Mouse (Mus musculus) forelimb bud, embryonic 11.5 days (tissue): Measurements from ENCODE around the gene Mybph.

Experiments
- DNase-seq: peaks from one replicate; pipeline ENCODE4 v3.0.0-alpha.2; 2012; ENCODE audit warnings: low read depth, low spot score

The Mybph gene

DNA sequence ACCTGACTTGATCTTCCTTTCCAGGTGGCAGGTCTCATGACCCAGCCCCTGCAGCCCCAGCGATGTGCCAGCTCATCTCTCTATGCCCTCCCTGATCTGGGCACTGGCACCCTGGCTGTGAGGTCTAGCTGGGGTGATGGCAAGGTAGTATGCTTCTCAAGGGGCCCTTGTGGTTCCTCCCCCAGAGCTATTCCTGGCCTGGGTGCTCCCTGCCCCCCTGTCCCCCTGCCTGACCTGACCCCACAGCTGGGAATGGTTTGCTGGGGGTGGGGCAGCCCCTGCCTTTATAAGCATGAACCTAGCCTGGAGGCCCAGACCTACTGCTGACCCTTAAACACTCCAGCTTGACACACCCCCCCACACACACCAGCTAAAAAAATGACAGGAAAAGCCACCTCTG, at the start of gene Mybph:
Gene Mybph, plus strand, starts transcription at position 323 of the 400 bp plus-strand sequence.
- DNase-seq: no peak

DNA sequence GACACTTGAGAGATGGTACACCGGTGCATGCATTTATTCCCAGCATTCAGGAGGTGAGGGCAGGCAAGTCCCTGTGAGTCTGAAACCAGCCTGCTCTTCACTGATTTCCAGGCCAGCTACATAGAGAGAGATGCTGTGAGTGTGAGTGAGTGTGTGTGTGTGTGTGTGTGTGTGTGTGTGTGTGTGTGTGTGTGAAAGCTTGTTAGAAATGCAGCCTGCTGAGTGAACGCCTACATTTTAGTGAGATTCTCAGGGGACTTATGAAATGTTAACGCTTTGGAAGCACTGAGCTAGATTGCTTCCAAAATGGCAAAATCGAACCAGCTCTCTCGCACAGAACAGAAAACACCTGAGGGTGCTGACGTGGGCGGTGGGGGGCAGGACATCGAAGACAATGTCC, 47.2 kb upstream of the Mybph start:
- no peak for DNase-seq

DNA sequence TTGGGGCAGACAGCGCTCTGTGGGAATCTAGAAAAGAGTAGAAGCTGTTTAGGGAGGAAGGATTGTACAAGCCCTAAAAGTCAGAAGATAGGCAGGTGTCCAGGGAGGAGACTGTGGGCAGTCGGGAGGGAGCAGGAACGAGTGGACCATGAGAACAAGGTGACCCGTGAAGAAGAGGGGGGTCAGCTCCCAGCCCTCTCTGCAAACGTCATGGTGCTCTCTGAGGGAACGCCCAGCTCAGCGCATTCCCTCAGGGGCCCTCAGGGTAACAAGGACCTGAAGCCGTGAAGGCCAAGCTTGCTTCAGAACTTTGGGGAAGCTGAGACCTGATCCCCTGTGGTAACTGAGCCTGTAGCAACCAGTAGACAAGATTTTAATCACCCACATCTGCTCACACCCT, 43.2 kb upstream of the Mybph start:
- no peak for DNase-seq

DNA sequence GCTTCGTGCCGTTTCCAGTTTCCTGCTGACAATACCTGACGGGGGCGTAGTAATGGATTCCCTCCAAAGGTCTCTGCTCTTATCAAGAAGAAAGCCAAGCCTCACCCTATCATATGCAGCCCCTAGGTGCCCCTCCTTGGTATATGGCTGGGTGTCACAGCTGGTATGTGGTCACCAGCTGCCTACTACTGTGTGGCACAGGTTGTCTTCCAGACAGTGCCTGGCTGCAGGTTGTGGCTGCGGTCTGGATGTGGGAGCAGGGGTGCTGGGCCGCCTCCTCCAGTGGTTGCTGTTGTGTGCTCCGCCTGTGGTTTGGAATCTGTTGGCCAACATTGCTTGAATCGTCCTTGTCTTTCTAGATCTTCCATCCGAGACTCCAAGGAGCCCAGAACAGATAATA, 42.5 kb upstream of the Mybph start:
- DNase-seq: no peak

GRCm38 (mm10) chr1:134151655-134152412, 41.4 kb upstream of the Mybph start:
- peak; percentile 93 for DNase-seq

DNA sequence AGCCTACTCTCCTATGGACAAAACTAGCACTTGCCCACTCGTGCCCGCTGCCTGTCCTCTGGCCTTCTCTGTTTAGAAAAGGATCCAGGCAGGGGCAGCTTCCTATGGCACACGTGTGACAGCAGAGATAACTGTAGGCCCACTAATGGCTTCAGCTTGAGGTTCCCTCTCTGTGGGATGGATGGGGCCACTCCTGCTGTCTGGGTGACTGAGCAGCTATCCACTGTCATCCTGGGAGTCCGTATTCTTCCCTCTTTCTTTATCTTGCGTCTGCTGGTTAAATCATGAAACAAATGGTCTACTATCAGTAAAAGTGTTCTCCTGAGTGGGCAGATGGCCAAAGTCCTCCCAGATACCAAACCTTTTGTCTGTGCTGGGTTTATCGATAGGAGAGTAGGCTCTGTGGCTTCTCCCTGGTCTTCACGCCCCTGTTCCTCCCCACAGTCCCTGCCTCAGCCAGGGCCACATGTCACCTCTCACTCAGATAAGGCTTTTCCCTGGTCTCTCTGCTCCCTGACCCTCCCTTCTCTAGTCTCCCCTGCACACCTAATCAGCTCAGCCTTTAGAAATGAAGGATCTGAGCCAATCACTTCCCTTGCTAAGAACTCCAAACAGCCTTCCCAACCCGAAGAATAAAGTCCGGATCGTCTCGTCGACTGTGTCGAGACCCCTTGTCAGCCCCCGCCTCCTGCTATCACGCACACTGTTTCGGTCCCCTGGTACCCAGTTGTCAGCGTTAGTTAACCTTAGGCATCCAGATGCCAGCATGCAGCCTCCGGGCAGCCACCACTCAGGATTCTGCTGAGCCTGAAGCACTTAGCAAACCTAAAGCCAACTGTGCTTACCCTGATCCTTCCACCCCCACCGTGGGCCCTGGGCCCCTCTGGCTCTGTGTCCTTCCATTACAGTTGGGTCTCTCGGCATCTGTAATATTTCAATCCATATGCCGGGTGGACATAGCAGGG, 40.3 kb upstream of the Mybph start:
- DNase-seq: no peak

DNA sequence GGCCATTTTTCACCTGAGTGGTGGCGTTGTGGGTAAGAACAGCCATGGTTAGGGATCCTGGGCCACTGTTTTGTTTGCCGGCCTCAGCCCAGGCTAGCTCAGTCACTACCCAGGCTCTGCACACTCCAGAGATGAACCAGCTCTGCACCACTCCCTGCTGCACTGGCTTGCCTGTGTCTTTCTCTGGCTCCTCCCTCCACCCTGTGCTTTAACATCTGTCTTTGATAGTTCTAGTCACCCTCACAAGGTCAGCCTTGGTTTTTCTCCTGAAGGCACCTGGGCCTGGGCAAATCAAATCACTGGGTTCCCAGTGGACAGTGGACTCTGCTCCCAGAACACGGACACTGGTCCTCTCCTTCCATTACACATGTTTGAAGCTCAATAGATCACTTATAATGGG, 39.1 kb upstream of the Mybph start:
- no peak for DNase-seq

- DNase-seq: no peak
Observed at GRCm38 (mm10) chr1:134154655-134155054, 38.6 kb upstream of the Mybph start.

GRCm38 (mm10) chr1:134160404-134160803, 32.8 kb upstream of the Mybph start:
- no peak for DNase-seq

GRCm38 (mm10) chr1:134161399-134161798, 31.8 kb upstream of the Mybph start:
- no peak for DNase-seq

- no peak for DNase-seq
Observed at GRCm38 (mm10) chr1:134162510-134163225, 30.6 kb upstream of the Mybph start.

GRCm38 (mm10) chr1:134163476-134163875, 29.8 kb upstream of the Mybph start:
- DNase-seq: no peak

DNA sequence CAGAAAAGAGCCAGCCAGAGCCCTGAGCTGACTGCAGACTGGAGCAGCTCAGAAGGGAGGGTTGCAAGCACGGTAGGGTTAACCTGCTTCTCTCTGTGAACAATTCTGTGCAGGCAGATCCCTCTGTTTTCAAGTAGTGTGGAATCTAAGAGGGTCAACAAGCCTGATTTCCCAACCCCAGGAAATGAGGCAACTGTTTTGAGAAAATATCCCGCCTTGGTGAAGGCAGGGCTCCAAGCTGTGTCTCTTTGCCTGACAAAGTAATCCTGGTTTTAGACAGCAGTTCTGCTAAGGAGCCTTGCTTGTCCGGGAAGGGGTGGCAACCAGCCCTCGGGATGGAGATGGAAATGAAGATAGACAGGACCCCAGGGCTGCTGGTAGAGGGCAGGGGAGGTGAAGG, 28.8 kb upstream of the Mybph start:
- DNase-seq: no peak

DNA sequence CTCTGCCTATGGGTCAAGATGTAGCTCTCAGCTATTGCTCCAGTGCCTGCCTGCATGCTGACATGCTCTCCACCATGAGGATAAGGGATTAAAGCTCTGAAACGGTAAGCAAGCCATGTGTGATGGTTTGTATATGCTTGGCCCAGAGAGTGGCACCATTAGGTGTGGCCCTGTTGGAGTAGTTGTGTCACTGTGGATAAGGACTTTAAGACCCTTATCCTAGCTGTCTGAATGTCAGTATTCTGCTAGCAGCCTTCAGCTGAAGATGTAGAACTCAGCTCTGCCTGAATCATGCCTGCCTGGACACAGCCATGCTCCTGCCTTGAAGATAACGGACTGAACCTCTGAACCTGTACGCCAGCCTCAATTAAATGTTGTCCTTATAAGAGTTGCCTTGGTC, 26.7 kb upstream of the Mybph start:
- DNase-seq: no peak

GRCm38 (mm10) chr1:134167416-134168305, 25.6 kb upstream of the Mybph start:
- DNase-seq: no peak

GRCm38 (mm10) chr1:134168567-134168966, 24.7 kb upstream of the Mybph start:
- no peak for DNase-seq

GRCm38 (mm10) chr1:134168985-134169697, 24.1 kb upstream of the Mybph start:
- no peak for DNase-seq

DNA sequence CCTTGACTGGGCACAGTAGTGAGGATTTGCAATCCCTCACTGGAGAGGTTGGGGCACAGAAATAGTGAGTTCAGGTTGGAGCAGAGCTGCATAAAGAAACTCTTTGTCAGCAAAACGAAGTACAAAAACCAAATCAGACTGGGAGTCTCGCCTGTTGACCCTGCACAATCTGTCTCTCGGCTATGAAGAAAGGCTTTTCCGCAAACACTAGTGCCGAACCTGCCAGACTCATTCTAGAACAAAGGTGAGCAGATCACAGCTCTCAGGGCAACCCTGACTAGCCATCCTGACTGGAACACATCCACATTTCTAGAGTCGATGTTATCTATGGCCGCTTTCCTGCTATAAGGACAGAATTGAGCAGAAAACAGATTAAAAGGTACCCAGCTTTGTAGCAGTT, 20.2 kb upstream of the Mybph start:
- DNase-seq: no peak

DNA sequence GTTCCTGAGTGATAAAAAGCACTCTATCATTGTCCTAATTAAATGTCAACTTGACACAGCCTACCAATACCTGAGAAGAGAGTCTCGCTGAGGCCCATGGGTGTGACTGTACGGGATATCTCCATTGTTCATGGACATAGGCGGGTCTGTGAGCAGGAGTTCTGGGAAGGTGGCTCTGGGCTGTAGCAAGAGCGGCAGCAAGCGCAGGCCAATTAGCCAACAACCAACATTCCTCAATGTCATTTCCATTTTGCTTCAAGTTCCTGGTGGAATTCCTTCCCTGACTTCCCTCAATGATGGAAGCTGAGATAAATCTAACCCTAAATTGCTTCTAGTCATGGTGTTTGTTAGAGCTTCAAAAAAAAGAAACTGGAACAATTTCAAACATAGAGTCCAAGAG, 15.3 kb upstream of the Mybph start:
- no peak for DNase-seq

DNA sequence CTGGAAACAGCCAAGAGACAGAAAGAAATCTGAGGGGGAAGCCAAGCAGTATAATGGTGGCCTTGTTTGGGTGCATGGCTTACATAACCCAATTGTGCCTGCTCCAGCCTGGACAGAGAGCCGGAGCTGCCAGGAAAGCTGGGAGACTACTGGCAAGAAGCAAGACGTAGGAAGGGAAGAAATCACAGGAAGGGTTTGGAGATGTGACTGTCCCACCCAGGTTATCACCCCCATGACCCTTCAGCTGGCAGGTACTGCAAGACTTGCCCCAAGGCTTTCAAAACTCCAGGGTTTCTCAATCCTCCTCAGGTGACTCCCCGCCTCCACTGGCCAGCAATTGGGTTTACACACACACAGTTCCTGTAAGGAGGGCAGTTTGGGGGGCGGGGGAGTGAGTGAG, 11.2 kb upstream of the Mybph start, which contains the start of gene Chil1:
Gene Chil1, plus strand, starts transcription at position 152 of the 400 bp plus-strand sequence.
- no peak for DNase-seq
